Mouse (Mus musculus): ENCODE results near the gene Lrfn3. TPM values are rescaled to one million over a fixed set of nuclear protein-coding genes. Genes with fewer than 3 reads are reported as not detected.
A peak's percentile ranks its signal among the peaks of the same experiment; 100 is the strongest.

Gene Lrfn3
- 0.67 and 2.4 TPM in 2 replicates for polyA plus RNA-seq (2012; ENCODE audit: insufficient read depth, insufficient read length, missing spikeins)

DNA sequence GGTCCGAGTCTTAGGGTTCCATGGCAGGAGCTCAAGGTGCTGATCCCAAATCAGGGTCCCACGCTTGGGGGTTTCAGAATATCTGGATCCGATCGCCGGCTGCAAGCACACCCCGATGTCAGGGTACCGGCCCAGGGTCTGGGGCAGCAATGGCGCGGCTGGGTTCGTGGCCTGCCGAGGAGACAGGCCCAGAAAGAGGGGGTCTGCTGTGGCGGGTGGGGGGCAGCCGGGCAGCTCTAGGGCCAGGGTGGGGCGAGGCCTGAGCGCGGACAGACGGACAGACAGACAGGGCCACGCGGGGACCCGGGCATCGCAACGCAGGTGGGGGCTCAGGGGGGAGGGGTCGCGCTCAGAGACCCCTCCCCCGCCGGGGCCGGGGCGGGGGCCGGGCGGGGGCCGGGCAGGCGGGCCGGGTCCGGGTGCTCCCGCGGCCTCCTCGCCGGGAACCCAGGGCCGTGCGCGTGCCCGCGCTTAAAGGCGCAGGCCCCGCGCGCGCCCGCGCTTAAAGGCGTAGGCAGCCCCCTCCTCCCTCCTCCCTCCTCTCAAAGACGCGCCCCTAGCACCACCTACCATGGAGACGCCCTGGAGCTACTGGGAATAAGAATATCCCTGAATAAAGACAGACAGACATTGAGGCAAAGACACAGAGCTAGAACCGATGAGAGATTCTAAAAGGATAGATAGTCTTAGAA lies at the start of gene Lrfn3:
TSS of gene Lrfn3 (minus strand) at position 121 of the 692 bp plus-strand sequence.
- Histone ChIP-seq H3K27ac (replicated peaks; ENCODE audit: low read depth, low read length) (no peak within 1 kb of the TSS), H3K4me3 (ENCODE audit: insufficient read depth, low read depth, low read length) (peak within 1 kb of the TSS; percentile 56), H3K4me1 (ENCODE audit: control insufficient read depth, insufficient read depth, insufficient read length, low read length) (no peaks in the 10 kb centered on the region)

DNA sequence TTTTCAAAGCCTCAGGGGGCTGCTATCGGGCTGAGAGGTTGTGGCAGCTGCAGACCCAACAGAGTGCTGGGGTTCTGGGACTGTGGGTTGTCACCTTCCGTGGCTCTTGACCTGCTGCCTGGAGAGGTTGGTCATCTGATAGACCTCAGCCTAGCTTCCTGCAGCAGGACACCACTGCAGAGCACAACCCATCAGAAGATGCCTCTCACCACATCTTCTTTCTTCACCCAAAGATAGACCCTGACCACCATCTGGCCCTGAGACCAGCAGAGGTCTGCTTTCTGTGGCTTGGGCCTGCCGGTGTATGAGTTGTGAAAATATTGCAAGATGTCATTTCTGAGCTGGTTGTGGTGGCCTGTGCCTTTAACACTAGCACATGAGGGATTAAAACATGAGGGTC lies 48.5 kb upstream of the Lrfn3 start:
- H3K27ac ChIP-seq (replicated peaks; ENCODE audit: low read depth, low read length), result peak overlapping the region; percentile 17; the same call in 1 of the 2 replicates

DNA sequence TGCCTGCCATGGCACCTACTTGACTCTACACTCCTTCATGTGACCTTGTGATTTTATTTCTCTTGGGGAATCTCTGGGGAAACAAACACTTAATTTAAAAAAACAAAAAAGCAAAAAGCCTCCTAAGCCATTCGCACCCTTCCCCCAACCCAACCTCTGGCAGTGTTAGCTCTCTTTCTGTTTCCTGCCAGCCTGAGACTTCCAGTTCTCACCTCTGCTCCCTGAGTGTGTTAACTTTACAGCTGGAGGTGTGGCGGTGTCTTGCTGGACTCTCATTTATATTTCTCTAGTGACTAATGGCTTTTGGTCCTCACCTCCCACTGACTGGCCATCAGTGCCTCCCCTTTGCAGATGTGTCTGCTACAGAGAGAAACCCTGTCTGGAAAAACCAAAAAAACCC lies 47.2 kb upstream of the Lrfn3 start:
- no peaks in the 10 kb centered on the region; the same call in 1 of the 2 replicates for H3K4me1 ChIP-seq (ENCODE audit: control insufficient read depth, insufficient read depth, insufficient read length, low read length)
- H3K4me3 ChIP-seq (ENCODE audit: insufficient read depth, low read depth, low read length), result no peak overlapping the region
- no peak overlapping the region for H3K27ac ChIP-seq (replicated peaks; ENCODE audit: low read depth, low read length)

More for the DNA sequence above, 48.5 kb upstream of the Lrfn3 start:
- H3K4me1 ChIP-seq (ENCODE audit: control insufficient read depth, insufficient read depth, insufficient read length, low read length), result no peaks in the 10 kb centered on the region; the same call in 1 of the 2 replicates
- H3K4me3 ChIP-seq (ENCODE audit: insufficient read depth, low read depth, low read length), result no peak overlapping the region

DNA sequence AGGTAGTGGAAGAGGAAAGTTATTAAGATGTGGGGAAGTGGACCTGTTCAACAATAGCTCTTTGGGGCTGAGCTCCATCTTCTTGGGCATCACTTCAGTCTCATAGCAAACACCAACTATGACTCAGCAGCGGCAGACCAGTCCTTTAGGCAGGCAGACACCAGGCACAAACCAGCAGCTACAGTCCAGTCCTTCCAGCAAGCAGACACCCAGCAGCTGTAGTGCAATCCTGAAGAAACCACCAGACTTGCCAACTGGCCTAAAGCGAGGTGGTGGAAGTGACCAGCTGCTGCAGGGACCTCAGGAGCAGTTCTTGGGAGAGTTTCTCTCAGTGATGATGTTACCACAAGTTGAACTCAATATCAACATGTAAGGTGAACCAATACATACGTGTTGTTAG lies 46.1 kb upstream of the Lrfn3 start:
- H3K27ac ChIP-seq (replicated peaks; ENCODE audit: low read depth, low read length), result no peak overlapping the region
- no peak overlapping the region for H3K4me3 ChIP-seq (ENCODE audit: insufficient read depth, low read depth, low read length)
- no peaks in the 10 kb centered on the region; the same call in 1 of the 2 replicates for H3K4me1 ChIP-seq (ENCODE audit: control insufficient read depth, insufficient read depth, insufficient read length, low read length)

DNA sequence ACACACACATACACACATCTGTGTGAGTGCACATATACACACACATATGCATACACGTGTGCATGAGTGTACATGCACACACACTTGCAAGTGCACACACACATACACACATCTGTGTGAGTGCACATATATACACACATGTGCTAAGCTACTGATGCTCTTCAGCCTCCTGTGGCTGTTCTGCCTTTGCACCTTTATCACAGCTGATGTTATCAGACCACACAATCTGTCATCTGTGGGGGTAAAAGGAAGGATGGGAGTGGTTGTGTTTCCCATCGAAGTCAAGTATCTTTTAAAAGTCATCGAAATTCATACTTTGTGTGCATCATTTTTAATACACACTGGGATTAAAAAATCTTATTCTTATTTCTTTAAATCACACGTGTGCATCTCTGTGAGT lies 39.8 kb upstream of the Lrfn3 start:
- Histone ChIP-seq H3K4me1 (ENCODE audit: control insufficient read depth, insufficient read depth, insufficient read length, low read length) (no peaks in the 10 kb centered on the region), H3K27ac (replicated peaks; ENCODE audit: low read depth, low read length) (no peak overlapping the region), H3K4me3 (ENCODE audit: insufficient read depth, low read depth, low read length) (no peak overlapping the region)

DNA sequence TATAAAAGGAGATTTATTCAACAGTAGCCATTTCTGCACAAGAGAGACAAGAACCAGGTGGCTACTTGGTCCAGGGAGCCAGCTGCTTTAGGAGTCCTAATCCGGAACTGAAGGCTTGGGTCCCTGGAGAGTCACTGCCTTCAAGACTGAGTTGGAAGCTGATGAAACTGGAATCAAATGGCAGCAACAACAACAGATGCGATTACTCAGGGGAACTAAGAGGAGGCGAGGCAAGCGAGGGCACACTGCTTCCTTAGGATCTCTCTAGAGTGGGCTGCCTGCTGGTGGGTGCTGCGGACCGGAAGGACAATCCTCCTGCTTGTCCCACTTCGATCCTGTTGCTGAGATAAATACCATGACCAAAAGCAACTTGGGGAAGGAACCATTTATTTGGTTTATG lies 37.1 kb upstream of the Lrfn3 start:
- no peak overlapping the region for H3K4me3 ChIP-seq (ENCODE audit: insufficient read depth, low read depth, low read length)
- no peak overlapping the region for H3K27ac ChIP-seq (replicated peaks; ENCODE audit: low read depth, low read length)
- H3K4me1 ChIP-seq (ENCODE audit: control insufficient read depth, insufficient read depth, insufficient read length, low read length), result no peaks in the 10 kb centered on the region

DNA sequence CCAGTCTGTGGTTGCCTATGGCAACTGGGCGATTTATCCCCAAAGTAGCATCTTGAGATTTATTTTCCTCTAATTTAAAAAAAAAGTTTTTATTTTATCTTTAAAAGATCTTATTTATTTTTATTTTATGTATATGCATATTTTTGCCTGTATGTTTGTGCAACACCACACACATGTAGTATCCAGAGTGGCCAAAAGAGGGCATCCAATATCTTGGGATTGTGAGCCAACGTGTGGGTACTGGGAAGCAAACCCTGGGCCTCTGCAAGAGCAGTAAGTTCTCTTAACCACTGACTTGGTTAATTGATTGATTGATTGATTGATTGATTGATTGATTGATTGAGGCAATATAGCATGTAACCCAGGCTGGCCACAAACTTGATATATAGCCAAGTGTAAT lies 32.3 kb upstream of the Lrfn3 start:
- H3K27ac ChIP-seq (replicated peaks; ENCODE audit: low read depth, low read length), result no peak overlapping the region
- H3K4me1 ChIP-seq (ENCODE audit: control insufficient read depth, insufficient read depth, insufficient read length, low read length), result no peaks in the 10 kb centered on the region
- no peak overlapping the region for H3K4me3 ChIP-seq (ENCODE audit: insufficient read depth, low read depth, low read length)

DNA sequence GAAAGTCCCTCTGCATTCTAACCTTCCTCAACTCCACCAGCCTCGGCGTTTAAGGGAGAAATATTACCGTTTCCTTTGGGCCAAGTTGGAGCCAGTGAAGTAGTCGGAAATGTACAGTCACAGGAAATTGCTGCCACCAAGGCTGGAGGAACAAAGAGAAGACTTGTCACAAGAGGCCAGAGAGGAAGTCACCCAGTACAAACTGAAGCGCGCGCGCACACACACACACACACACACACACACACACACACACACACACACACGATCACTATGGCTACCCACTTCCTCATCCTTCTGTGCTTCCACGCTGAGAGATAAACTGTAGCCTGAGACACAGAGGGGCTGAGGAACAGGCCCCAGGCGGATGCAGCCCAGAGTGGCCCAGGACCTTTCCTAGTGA lies 31.8 kb upstream of the Lrfn3 start:
- Histone ChIP-seq H3K27ac (replicated peaks; ENCODE audit: low read depth, low read length) (peak overlapping the region; percentile 90), H3K4me1 (ENCODE audit: control insufficient read depth, insufficient read depth, insufficient read length, low read length) (no peaks in the 10 kb centered on the region), H3K4me3 (ENCODE audit: insufficient read depth, low read depth, low read length) (no peak overlapping the region)

DNA sequence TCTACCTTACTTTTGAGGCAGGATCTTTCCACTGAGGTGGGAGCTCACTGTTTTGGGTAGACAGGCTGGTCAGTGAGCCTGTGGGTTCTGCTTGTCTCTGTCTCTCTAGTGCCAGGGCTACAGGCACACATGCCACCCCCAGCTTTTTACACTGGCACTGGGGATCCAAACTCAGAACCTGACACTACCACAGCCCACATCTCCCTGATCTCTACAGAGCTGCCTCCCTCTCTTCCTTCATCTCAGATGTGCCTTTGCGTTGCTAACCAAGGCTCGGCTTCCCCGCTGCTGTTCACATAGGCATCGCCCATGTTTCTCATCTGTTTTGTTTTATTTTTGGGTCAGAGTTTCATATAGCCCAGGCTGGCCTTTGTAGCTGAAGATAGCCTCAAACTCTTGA lies 31.1 kb upstream of the Lrfn3 start:
- Histone ChIP-seq H3K4me1 (ENCODE audit: control insufficient read depth, insufficient read depth, insufficient read length, low read length) (no peaks in the 10 kb centered on the region), H3K27ac (replicated peaks; ENCODE audit: low read depth, low read length) (peak overlapping the region; percentile 90), H3K4me3 (ENCODE audit: insufficient read depth, low read depth, low read length) (no peak overlapping the region)

DNA sequence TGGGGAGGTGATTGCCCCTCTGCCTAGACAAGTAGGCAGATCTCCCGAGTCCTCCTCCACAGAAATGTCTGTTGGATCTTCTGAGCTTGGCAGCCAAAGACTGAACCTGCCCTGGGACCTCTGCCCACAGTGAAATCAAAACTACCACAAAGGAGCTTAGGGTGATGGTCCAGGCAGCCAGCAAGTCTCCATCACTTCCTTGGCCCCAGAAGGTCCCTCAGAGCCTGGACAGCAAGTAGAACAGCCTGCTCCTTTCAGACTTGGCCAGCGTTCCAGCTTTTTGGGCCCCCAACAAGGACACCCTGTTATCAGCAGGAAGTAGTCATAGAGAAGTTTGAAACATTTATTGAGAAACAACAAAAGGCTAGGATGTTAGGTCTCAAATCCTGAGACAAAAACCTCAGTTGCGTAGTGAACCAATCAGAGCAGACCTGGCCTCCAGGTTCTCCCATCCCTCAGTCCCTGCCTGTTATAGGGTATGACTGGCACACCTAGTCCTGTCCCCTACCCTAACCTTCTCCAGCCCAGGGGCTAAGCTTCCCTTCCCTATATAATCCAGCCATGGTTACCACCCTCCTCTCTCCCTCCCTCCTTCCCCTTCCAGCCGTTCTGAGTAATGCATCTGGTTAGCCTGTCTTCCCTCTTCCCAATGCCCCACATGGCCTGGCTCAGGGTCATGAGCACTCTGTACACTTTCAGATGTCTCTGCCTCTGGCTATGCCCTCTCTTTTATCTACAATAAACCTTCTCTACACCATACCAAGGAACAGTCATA lies 30.4 kb upstream of the Lrfn3 start:
- Histone ChIP-seq H3K4me3 (ENCODE audit: insufficient read depth, low read depth, low read length) (no peak overlapping the region), H3K4me1 (ENCODE audit: control insufficient read depth, insufficient read depth, insufficient read length, low read length) (no peaks in the 10 kb centered on the region), H3K27ac (replicated peaks; ENCODE audit: low read depth, low read length) (peak overlapping the region; percentile 90)

DNA sequence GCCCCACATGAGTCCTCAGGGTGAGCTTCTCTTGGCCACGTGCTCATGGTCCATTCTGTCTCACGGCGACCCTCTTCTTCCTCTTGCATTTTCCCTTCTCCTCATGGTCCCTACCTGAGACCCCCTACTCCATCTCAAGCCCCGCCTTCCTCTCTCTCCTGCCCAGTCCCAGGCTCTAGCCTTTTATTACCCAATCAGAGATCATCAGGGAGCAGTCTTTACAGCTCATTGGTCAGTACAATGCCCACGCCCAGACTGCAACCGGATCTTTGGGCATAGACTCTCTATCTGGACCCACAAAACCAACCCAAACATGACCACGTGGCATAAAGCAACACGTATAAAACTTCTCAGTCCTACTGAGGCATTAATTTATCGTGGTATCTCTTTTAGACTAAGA lies 21.5 kb upstream of the Lrfn3 start:
- Histone ChIP-seq H3K4me3 (ENCODE audit: insufficient read depth, low read depth, low read length) (no peak overlapping the region), H3K4me1 (ENCODE audit: control insufficient read depth, insufficient read depth, insufficient read length, low read length) (no peaks in the 10 kb centered on the region), H3K27ac (replicated peaks; ENCODE audit: low read depth, low read length) (no peak overlapping the region)

DNA sequence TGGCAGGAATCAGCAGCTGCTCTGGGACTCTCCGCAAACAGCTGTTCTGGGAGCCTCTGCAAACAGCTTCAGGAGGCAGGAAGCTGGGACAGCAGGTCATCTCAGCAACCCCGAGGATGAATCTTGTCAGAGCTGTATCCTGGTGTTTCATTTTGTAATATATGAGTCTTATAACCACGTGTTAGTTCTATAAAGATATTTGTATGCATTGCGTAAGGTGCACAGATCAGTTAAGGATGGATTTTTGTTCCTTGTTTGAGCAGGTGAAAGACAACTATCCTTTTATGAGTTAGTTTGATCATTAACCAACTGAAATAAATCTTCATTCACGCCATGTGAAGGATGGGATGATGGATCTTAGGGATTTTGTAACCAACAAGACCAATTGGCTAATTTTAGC lies 17.5 kb upstream of the Lrfn3 start:
- H3K4me3 ChIP-seq (ENCODE audit: insufficient read depth, low read depth, low read length), result no peak overlapping the region
- H3K27ac ChIP-seq (replicated peaks; ENCODE audit: low read depth, low read length), result no peak overlapping the region
- no peaks in the 10 kb centered on the region for H3K4me1 ChIP-seq (ENCODE audit: control insufficient read depth, insufficient read depth, insufficient read length, low read length)

DNA sequence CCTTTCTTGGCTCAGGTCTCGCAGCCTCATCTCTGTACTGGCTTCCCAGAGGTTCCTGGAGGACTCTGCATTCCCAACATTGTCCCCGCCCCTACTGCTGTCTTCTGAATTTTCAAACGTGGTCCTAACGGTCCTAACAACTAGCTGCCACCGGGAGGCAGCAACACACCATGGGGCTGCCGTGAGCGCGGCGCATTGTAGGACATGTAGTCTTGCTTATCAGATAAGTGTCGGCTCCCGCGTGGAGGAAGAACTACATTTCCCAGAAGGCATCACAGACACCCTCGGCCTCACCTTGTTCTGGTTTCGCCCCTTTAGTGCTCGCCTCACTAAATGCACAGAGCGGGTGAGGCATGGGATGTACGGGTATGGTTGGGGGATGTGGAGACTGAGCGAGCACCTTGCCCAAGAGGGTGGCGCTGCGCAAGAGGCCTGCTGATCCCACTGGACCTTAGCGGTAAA lies 11.0 kb upstream of the Lrfn3 start:
- peak overlapping the region; percentile 71 for H3K4me3 ChIP-seq (ENCODE audit: insufficient read depth, low read depth, low read length)
- H3K4me1 ChIP-seq (ENCODE audit: control insufficient read depth, insufficient read depth, insufficient read length, low read length), result no peaks in the 10 kb centered on the region
- H3K27ac ChIP-seq (replicated peaks; ENCODE audit: low read depth, low read length), result no peak overlapping the region

DNA sequence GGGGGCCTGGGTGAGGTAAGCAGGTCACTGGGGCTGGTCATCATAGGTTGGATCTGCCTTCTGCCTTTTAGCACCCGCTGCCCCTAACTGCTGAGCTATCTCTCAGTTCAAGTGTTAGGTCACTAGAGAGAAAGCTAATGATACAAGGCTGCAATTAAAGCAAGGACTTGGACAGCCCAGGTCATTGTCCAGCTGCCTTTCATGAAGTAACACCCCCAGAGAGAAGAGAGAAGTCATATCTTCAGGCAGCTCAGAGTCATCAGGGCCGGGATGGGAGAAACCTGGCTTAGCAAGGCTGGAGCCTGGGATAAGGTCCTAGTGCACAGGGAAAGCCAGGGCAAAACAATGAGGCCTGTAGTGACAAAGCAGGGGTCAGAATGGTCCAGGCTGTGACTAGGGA lies 4.9 kb upstream of the Lrfn3 start:
- no peaks in the 10 kb centered on the region for H3K4me1 ChIP-seq (ENCODE audit: control insufficient read depth, insufficient read depth, insufficient read length, low read length)
- no peak overlapping the region for H3K4me3 ChIP-seq (ENCODE audit: insufficient read depth, low read depth, low read length)
- H3K27ac ChIP-seq (replicated peaks; ENCODE audit: low read depth, low read length), result no peak overlapping the region

DNA sequence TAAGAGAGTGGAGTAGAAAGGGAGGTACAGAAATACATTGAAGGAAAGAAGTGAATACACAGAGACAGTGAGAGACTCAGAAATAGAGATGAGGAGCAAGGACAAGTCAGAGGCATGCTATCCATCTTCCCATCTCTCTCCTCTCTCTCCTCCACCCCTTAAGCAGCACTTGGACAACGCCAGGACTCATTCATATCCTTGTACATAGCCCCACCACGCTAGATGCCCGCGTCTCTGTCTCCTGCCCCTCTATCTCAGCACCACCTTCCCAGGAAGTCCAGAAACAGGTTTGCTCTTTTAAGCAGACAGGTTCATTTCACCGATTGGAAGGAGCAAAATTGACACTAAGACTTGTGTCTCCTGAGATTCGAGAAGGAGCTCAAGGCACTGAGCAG lies 769 bp upstream of the Lrfn3 start:
- peak overlapping the region; percentile 56 for H3K4me3 ChIP-seq (ENCODE audit: insufficient read depth, low read depth, low read length)
- H3K27ac ChIP-seq (replicated peaks; ENCODE audit: low read depth, low read length), result no peak overlapping the region
- no peaks in the 10 kb centered on the region for H3K4me1 ChIP-seq (ENCODE audit: control insufficient read depth, insufficient read depth, insufficient read length, low read length)

DNA sequence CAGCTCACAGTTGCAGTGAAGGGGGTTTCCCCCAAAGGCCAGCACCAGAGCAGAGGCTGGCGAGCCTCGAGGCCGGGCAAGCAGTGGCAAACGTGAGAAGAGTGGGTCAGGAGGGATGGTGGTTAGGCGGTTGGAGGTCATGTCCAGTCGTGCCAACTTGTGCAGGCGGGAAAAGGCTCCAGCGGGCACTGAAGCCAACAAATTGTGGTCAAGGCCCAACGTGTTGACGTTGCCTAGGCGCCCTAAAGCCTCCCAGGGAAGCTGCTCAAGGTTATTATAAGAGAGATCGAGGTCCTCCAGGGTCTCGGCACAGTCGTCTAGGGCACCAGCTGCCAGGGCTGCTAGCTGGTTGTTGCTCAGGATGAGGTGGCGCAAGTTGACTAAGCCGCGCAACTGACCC lies 2.5 kb downstream of the Lrfn3 start:
- no peak overlapping the region for H3K4me3 ChIP-seq (ENCODE audit: insufficient read depth, low read depth, low read length)
- H3K27ac ChIP-seq (replicated peaks; ENCODE audit: low read depth, low read length), result no peak overlapping the region
- no peaks in the 10 kb centered on the region for H3K4me1 ChIP-seq (ENCODE audit: control insufficient read depth, insufficient read depth, insufficient read length, low read length)
